Mouse (Mus musculus) heart, postnatal 36 days (tissue): ENCODE results near the gene Lhcgr. TPM values are rescaled to one million over a fixed set of nuclear protein-coding genes. Genes with fewer than 3 reads are reported as not detected.
"Not testable (repeated sequence)": the region's sequence is repeated elsewhere in the genome, so short reads cannot be mapped to it uniquely, and the experiment has no call there.

Experiments used
- DNase-seq, 2 experiments: peaks; one replicate each; pipeline ENCODE4 v3.0.0; 2021 to 2022
- intact Hi-C: fragments of 180-260 bp; cut with DNase I; formaldehyde crosslinking; loops from one replicate; pipeline ENCODE4 v1.15.1; 2025
- total RNA-seq, 2 experiments: library from RNA; stranded (reverse); gene quantifications; 2 replicates each; pipeline ENCODE4 v1.2.3; 2021

Lhcgr gene
- total RNA-seq = under 1 TPM in 1 of 2 experiments, not detected in 1; 0.16 TPM

- intact Hi-C loops = no loop called here
Observed at GRCm38 (mm10) chr17:88791440-88792152, at the start of gene Lhcgr. Gene Lhcgr, minus strand, starts transcription at chr17:88791990.

GRCm38 (mm10) chr17:88817601-88818000 lies 25.8 kb upstream of the Lhcgr start:
- intact Hi-C loops = no loop called here
- DNase-seq = no peak

More at GRCm38 (mm10) chr17:88791440-88792152, at the start of gene Lhcgr:
- no peak for DNase-seq

GRCm38 (mm10) chr17:88812943-88813342 lies 21.2 kb upstream of the Lhcgr start:
- DNase-seq, intact Hi-C loops: not testable (repeated sequence)

GRCm38 (mm10) chr17:88810807-88811206 lies 19.0 kb upstream of the Lhcgr start:
- no peak for DNase-seq
- intact Hi-C loops = no loop called here

- intact Hi-C loops = no loop called here
- DNase-seq = no peak
Observed at GRCm38 (mm10) chr17:88806421-88806820, 14.6 kb upstream of the Lhcgr start.

GRCm38 (mm10) chr17:88803441-88803840 lies 11.7 kb upstream of the Lhcgr start:
- intact Hi-C loops = no loop called here
- DNase-seq = no peak

GRCm38 (mm10) chr17:88790680-88791079 lies 1.1 kb downstream of the Lhcgr start:
- intact Hi-C loops = no loop called here
- no peak for DNase-seq

GRCm38 (mm10) chr17:88788392-88788791 lies 3.4 kb downstream of the Lhcgr start:
- no peak for DNase-seq
- intact Hi-C loops = no loop called here

GRCm38 (mm10) chr17:88786881-88787280 lies 4.9 kb downstream of the Lhcgr start:
- intact Hi-C loops = no loop called here
- DNase-seq = no peak

- intact Hi-C loops = no loop called here
- no peak for DNase-seq
Observed at GRCm38 (mm10) chr17:88786385-88786784, 5.4 kb downstream of the Lhcgr start.

- intact Hi-C loops = no loop called here
Observed at GRCm38 (mm10) chr17:88779148-88779547, 12.6 kb downstream of the Lhcgr start.

GRCm38 (mm10) chr17:88774103-88774526 lies 17.7 kb downstream of the Lhcgr start:
- intact Hi-C loops = no loop called here
- DNase-seq = no peak

More at GRCm38 (mm10) chr17:88779148-88779547, 12.6 kb downstream of the Lhcgr start:
- no peak for DNase-seq

GRCm38 (mm10) chr17:88770081-88770480 lies 21.7 kb downstream of the Lhcgr start:
- intact Hi-C loops = no loop called here
- no peak for DNase-seq

- DNase-seq = no peak
Observed at GRCm38 (mm10) chr17:88769283-88769859, 22.4 kb downstream of the Lhcgr start.

GRCm38 (mm10) chr17:88766857-88767256 lies 24.9 kb downstream of the Lhcgr start:
- intact Hi-C loops = no loop called here
- DNase-seq = no peak

More at GRCm38 (mm10) chr17:88769283-88769859, 22.4 kb downstream of the Lhcgr start:
- intact Hi-C loops = no loop called here

GRCm38 (mm10) chr17:88764136-88764485 lies 27.7 kb downstream of the Lhcgr start:
- intact Hi-C loops = no loop called here
- no peak for DNase-seq

- intact Hi-C loops = no loop called here
- no peak for DNase-seq
Observed at GRCm38 (mm10) chr17:88763396-88764135, 28.2 kb downstream of the Lhcgr start.

GRCm38 (mm10) chr17:88758003-88758437 lies 33.8 kb downstream of the Lhcgr start:
- intact Hi-C loops = no loop called here
- DNase-seq = no peak

- intact Hi-C loops = no loop called here
- no peak for DNase-seq
Observed at GRCm38 (mm10) chr17:88755776-88756175, 36.0 kb downstream of the Lhcgr start.

GRCm38 (mm10) chr17:88753472-88753857 lies 38.3 kb downstream of the Lhcgr start:
- intact Hi-C loops = loop anchor here (1.0 kb wide), 1 partner anchor 101 kb away; no protein-coding TSS in a partner anchor
- no peak for DNase-seq

- intact Hi-C loops = loop anchor here (1.0 kb wide), 1 partner anchor 101 kb away; no protein-coding TSS in a partner anchor
- peak; percentile 3 to 14 for DNase-seq
Observed at GRCm38 (mm10) chr17:88752827-88753471, 38.8 kb downstream of the Lhcgr start.
